Mouse (Mus musculus) left cerebral cortex, adult 8-10 months (tissue): ENCODE results near the gene A830031A19Rik. TPM values are rescaled to one million over a fixed set of nuclear protein-coding genes. Genes with fewer than 3 reads are reported as not detected.

ENCODE experiments used
- DNase-seq, 2 experiments: peaks; one replicate each; pipeline ENCODE4 v3.0.0; 2022; ENCODE audit warnings: low spot score in 2 of 2
- microRNA-seq, 2 experiments: library from miRNA; unstranded; fragments of <30 nt; microRNA quantifications; one replicate each; pipeline ENCODE4 v1.2.0; 2022
- total RNA-seq, 4 experiments: library from RNA; stranded (reverse); gene quantifications; 2 replicates each; pipeline ENCODE4 v1.2.4; 2022

The A830031A19Rik gene
- total RNA-seq, 4 experiments from 2014 or later, result 0.78 to 2.8 (median 1.2) TPM

DNA sequence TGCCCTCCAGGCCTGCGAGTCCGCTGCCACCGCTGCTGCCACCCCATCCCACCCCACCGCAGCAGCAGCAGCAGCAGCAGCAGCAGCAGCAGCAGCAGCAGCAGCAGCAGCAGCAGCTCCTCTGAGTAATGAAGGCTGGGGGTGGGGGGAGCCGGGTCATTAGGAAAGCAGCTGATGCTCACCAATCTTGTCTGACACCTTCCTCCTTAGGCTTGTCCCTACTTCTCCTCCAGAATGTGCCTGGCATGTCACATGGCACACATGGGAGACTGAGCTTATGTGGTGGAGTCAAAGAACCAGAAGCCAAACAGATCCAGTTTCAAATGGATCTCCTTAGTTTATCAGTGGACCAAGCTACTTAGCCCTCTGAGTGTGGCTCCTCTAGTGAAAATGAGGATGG is 60.2 kb downstream of the A830031A19Rik start:
- no peak for DNase-seq

DNA sequence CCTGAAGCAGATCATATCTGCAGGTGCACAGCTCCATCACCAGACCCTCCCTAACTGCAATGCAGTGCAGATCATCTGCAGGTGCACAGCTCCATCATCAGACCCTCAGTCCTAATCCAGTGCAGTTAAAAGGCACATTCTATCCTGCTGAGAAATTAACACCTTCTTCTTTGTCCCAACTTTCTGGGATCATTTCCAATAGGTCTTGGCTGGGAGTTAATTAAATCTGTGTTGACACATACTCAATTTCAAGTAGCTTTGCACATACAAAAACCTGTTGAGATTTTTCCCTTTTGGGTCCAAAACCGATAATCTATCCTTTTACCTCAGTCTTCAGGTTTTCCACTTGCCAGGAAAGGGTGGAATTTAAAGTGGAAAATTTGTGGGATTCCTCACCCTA is 62.6 kb downstream of the A830031A19Rik start:
- no peak for DNase-seq

DNA sequence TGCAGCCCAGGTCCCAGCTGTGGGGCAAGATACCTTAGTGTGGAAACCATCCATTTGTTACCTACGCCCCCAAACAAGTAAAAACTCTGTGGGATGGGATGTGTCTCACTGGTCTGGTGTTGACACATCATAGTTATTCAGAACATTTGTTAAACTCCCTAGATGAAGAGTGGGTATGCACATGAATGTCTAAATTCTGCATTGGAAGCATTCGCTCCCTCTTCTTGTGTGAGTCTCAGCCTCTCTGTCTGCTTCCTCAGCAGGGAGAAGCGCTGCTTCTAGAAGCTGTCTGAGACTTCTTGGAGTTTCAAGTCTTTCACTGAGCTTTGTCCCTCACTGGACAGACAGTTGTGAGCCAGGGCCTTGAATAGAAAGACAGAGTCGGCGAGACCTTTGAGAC is 65.9 kb downstream of the A830031A19Rik start:
- no peak for DNase-seq

DNA sequence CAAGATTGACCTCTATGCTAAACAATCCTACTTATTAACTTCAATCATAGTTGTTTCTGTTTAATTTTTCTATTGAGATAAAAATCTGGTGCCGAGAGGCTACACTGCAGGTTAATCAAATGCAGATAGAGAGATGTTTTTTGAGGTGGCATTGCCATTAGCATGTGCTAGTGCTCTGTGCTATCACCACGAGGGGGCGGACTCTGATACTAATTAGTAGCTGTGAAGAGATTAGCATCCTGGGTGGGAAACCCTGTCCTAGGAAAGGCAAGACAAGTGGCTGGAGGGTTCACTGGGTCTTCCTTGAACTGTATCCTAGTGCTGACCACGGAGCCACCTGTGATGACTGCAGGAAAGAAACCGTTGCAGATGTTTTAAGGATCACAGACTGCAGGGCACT is 66.6 kb downstream of the A830031A19Rik start:
- DNase-seq, result no peak

DNA sequence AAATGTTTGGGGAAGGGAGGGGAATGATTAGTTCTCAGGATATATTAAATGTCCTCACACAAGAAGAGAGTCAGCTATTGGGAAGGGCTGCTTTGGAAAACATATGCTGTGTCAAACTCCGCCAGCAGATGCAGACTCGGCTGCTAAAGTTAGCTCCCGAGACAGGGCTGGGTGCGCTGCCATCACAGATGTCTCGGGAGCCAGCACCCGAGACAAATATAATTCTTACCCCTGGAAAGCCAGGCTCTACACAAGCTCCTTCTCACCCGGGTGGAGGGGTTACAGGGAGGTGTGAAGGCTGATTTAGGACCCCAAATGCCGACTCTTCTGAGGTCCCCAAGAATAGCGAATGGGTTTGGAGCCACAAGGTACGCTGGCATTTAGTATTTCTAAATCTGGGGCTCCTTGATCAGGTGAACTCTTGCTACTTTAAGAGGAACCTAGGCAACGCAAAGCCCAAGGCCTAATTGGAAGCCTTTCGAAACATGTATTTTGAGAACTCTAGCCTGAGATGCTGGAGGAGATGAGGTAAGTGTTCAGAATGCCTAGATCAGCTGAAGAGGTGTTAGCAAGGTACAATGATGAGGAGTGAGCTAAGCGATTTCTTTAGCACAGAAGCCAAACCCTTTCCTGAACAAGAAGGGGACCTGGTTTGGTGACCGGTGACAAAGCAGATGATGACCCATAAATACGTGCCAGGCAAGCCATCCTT is 69.3 kb downstream of the A830031A19Rik start:
- DNase-seq, result peak; percentile 28 to 81

DNA sequence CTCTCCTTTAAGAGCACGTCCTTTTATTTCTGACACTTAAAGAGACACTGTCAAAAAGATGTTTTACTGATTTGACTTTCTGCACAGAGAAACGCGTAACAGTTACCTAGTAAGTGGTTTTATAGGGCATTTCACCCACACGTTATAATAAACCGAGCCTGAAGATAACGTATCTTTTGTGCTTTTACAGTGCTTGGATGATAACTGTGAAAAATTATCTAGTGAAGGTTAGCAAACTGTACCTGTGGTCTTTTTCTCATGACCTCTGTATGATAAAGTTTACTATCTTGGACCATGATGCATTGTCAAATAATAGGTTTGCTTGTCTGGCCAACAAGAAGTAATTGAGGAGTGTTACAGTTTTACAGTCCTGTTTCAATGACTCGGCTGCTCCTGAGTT is 74.2 kb downstream of the A830031A19Rik start:
- no peak for DNase-seq

Small RNA genes within 50 kb of the gene (microRNA-seq; reads per million reads assigned to microRNA genes)
- 0 reads per million in 2 experiments for gene Gm44381

Other genes with a start within 250 kb of the A830031A19Rik start
- 10 to 100 TPM; 20.7 to 22.1 (median 21.6) TPM for gene Papolg, start 179.8 kb downstream of the A830031A19Rik start, total RNA-seq
- gene Bcl11a, start 3.0 kb upstream of the A830031A19Rik start, total RNA-seq, result 10 to 100 TPM; 86.5 to 98.6 (median 91.1) TPM